Mouse (Mus musculus): ENCODE measurements around the gene Gpr33. TPM values are rescaled to one million over a fixed set of nuclear protein-coding genes. Genes with fewer than 3 reads are reported as not detected.

The Gpr33 gene
- not detected in 2 replicates for polyA plus RNA-seq (2016; fragmentation: Nextera tagmentation; extraction: Ambion mirVana)

DNA sequence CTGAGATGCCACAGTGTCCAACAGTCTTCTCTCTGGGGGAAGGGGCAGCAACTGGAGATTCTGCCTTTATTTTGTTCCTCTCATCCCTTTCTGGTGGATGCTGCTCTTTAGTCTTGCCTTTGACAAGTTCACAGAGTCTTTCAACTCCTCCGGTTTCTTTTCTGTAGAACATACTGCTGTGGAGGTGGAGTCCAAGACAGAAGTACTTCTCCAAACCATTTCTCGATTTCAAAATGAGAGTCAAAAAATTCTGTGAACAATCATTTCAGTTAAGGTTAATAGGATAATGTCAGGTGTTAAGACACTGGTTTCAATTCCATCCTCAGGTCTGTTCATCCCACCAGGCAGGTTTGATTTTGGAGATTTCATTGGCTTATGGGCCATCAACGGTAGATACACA lies at the start of gene Gpr33:
Gpr33 (minus strand) TSS at position 101 of the 400 bp plus-strand sequence.
- 93% methylated on average over 3 of the region's 3 CpGs for WGBS

DNA sequence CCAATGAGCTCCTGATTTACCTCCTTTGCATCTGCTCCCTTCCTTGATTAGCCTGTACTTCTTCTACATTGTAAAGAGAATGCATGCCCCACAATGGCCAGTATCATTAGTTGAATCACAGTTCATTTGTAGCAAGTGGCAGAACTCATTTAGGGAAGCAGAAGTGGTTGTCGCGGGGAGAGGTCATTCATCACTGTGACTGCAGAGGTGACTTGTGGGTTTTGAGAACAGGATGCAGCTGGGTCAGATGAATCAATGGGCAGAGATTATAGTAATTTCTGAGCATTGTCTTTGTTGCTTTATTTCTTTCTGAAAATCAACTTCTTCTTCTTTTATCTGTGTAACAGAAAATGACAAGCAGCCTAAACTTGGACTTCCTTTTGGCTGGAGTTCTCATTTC lies 21.5 kb upstream of the Gpr33 start:
- no peak for DNase-seq (ENCODE audit: low spot score)
- H3K27ac ChIP-seq (replicated peaks) = no peak overlapping the region
- no peaks in the 10 kb centered on the region for H3K36me3 ChIP-seq (replicated peaks)
- H3K4me3 ChIP-seq = no peak overlapping the region
- H3K4me1 ChIP-seq = no peaks in the 10 kb centered on the region
- WGBS = 87% methylated on average over 2 of the region's 2 CpGs
- no peaks in the 10 kb centered on the region for H3K27me3 ChIP-seq (replicated peaks; ENCODE audit: low read depth, poor library complexity, severe bottlenecking)
- no peaks in the 10 kb centered on the region for H3K9me3 ChIP-seq

More for the DNA sequence above, at the start of gene Gpr33:
- no peaks in the 10 kb centered on the region for H3K36me3 ChIP-seq (replicated peaks)
- no peak for DNase-seq (ENCODE audit: low spot score)
- H3K9me3 ChIP-seq = no peaks in the 10 kb centered on the region
- no peak within 1 kb of the TSS for H3K27ac ChIP-seq (replicated peaks)
- H3K27me3 ChIP-seq (replicated peaks; ENCODE audit: low read depth, poor library complexity, severe bottlenecking) = no peaks in the 10 kb centered on the region
- no peaks in the 10 kb centered on the region for H3K4me1 ChIP-seq
- H3K4me3 ChIP-seq = no peak within 1 kb of the TSS

DNA sequence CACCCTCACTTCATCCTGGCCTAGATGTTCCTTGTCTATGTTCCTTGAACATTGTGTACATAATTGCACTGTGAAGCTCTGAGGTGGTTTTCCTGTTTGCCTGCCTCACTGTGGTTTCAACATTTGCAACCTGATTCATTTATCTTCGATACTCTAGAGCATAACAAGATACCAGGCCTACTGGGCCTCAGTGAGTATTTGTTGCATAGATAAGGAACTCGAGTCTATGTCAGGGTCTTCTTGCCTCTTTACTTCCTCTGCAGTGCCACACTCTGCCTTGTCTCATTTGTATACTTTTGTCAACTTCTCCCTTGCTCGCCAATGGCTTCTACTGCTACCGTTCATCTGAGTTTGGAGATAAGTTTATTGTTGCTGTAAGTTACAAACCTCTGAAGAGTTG lies 18.5 kb upstream of the Gpr33 start:
- DNase-seq (ENCODE audit: low spot score) = no peak
- Histone ChIP-seq H3K4me3 (no peak overlapping the region), H3K9me3 (no peaks in the 10 kb centered on the region), H3K4me1 (no peaks in the 10 kb centered on the region), H3K27ac (replicated peaks) (no peak overlapping the region), H3K27me3 (replicated peaks; ENCODE audit: low read depth, poor library complexity, severe bottlenecking) (no peaks in the 10 kb centered on the region), H3K36me3 (replicated peaks) (no peaks in the 10 kb centered on the region)
- 88% methylated on average over 4 of the region's 4 CpGs for WGBS

DNA sequence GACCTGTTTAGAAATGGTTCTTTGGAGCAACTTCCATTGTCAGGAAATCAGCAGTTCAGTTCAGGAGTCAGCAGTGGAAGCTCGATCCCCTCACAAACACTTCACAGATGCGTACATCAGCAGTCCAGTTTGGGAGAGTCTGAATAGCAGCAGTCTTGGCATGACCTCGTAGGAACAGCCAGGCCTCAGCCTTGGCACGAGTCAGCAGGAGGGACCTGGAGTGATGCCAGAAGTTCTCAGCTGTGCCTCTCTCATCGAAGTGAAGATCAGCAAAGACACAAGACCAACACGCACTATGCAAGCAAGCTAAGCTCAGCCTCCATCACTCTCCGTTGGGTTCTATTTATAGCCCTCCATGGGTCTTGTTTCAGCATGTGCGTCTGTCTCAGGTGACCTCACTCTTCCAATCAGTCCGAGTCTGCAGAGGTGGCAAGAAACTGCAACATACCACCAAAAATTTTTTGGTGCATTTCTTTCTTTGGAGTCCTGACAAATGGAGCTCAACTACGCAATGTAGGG lies 15.0 kb upstream of the Gpr33 start:
- Histone ChIP-seq H3K4me3 (no peak overlapping the region), H3K36me3 (replicated peaks) (no peaks in the 10 kb centered on the region), H3K27me3 (replicated peaks; ENCODE audit: low read depth, poor library complexity, severe bottlenecking) (no peaks in the 10 kb centered on the region), H3K27ac (replicated peaks) (no peak overlapping the region), H3K9me3 (no peaks in the 10 kb centered on the region), H3K4me1 (no peaks in the 10 kb centered on the region)
- DNase-seq (ENCODE audit: low spot score) = no peak
- WGBS = 89% methylated on average over 10 of the region's 10 CpGs

DNA sequence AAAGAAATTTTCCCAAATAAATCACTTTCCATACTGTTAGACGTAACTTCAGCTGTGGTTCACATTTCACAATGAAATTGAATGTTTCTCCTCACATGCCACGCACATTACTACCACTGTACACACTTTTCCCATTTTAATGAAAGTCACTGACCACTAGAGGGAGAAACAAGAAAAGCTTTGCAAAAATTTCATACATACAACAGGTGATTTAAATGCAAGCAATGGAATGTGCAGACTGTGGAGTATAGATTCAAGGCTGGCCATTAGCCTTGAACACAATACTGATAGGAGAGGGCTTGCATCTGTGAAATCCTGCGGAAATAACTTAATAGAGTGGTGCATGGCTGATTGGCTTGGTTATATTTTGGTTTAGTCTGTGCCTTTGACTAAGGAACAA lies 10.5 kb upstream of the Gpr33 start:
- Histone ChIP-seq H3K27ac (replicated peaks) (no peak overlapping the region), H3K27me3 (replicated peaks; ENCODE audit: low read depth, poor library complexity, severe bottlenecking) (no peaks in the 10 kb centered on the region), H3K4me1 (no peaks in the 10 kb centered on the region), H3K36me3 (replicated peaks) (no peaks in the 10 kb centered on the region), H3K9me3 (no peaks in the 10 kb centered on the region), H3K4me3 (no peak overlapping the region)
- WGBS = 72% methylated on average over 3 of the region's 3 CpGs
- DNase-seq (ENCODE audit: low spot score) = no peak

DNA sequence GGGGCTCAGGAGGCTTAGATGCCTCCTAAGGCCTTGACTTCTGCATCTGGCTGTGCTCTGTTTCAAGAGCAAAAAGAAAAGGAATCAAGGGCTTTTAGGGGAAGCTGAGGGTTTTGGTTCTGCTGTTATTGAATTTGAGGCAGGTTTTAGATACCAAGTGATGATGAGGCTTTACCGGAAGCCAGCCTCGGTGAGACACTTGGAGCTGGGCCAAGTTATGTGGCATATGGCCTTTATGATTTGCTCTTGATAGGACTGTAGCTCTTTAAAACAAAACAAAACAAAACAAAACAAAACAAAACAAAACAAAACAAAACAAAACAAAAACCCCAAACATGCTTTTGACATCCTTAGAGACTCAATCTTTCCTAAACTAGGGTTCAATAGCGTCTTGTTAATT lies 7.1 kb upstream of the Gpr33 start:
- Histone ChIP-seq H3K36me3 (replicated peaks) (no peaks in the 10 kb centered on the region), H3K9me3 (no peaks in the 10 kb centered on the region), H3K27ac (replicated peaks) (no peak overlapping the region), H3K4me3 (no peak overlapping the region), H3K4me1 (no peaks in the 10 kb centered on the region), H3K27me3 (replicated peaks; ENCODE audit: low read depth, poor library complexity, severe bottlenecking) (no peaks in the 10 kb centered on the region)
- DNase-seq (ENCODE audit: low spot score) = no peak
- WGBS = 95% methylated on average over 3 of the region's 3 CpGs

DNA sequence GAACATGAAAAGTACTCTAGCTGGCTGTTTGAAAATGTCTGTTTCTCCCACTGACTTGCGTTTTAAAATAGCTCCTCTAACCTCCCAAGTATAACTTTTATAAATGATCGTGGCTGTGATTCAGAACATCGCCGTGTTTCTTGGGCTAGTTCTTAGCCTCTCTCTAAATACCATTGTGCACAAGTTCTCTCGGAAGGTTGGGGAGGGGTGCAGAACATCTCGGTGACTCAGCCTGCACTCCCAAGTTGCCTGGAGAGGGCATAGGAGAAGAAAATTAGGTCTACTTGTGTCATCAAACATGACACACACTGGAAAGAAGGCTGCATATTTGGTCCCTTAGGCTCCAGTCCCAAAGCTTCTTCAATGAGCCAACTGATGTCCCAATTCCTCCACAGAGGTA lies 4.4 kb upstream of the Gpr33 start:
- DNase-seq (ENCODE audit: low spot score) = no peak
- no peak overlapping the region for H3K27ac ChIP-seq (replicated peaks)
- no peaks in the 10 kb centered on the region for H3K27me3 ChIP-seq (replicated peaks; ENCODE audit: low read depth, poor library complexity, severe bottlenecking)
- H3K36me3 ChIP-seq (replicated peaks) = no peaks in the 10 kb centered on the region
- H3K9me3 ChIP-seq = no peaks in the 10 kb centered on the region
- H3K4me1 ChIP-seq = no peaks in the 10 kb centered on the region
- WGBS = 89% methylated on average over 6 of the region's 6 CpGs
- no peak overlapping the region for H3K4me3 ChIP-seq

DNA sequence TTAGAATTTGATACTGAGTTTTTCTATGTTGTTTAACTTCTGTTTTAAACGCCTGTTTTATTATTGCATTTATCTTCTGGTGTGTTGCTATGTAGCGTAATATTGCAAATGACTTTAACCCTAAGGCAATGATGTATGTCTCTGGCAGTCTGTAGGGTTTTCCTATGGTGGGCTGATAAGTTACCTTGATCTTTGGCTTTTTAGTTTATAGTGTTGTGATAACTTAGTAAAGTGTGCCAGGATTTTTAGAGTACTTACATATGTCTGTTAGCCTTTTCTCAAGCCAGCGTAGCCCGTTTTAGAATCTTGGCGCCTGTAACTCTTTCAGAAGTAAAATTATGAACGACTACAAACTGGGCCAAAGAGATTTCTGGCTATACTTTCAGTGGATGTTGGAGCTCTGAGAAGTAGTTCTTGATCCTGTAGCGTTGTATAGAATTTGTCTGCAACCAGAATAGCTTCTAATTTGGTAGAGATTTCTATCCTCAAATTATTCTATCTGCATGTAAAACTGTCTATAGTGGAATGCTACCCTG lies 13.3 kb downstream of the Gpr33 start:
- Histone ChIP-seq H3K27me3 (replicated peaks; ENCODE audit: low read depth, poor library complexity, severe bottlenecking) (no peaks in the 10 kb centered on the region), H3K9me3 (no peaks in the 10 kb centered on the region), H3K4me1 (peaks cover 11% of the 10 kb centered on the region), H3K27ac (replicated peaks) (no peak overlapping the region), H3K36me3 (replicated peaks) (no peaks in the 10 kb centered on the region), H3K4me3 (no peak overlapping the region)
- WGBS = 92% methylated on average over 7 of the region's 7 CpGs
- no peak for DNase-seq (ENCODE audit: low spot score)

DNA sequence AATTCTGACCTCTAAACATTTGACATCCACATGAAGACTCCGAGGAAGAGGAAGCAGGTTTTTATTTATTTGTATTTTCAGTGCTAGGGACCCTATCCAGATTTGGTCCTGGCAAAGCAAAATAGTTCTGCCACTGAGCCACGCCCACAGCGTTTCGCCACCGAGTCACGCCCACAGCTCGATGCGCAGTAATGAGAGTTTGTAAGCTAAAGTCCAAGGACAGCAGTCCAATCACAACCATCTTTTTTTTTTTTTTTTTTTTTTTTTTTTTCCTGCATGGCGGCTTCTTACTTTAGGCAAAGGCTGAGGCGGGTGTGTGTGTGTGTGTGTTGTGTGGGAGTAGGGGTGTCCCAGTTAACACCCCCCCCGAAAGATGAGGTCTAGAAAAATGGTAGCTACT lies 13.8 kb downstream of the Gpr33 start:
- no peaks in the 10 kb centered on the region for H3K9me3 ChIP-seq
- H3K36me3 ChIP-seq (replicated peaks) = no peaks in the 10 kb centered on the region
- H3K27ac ChIP-seq (replicated peaks) = no peak overlapping the region
- H3K27me3 ChIP-seq (replicated peaks; ENCODE audit: low read depth, poor library complexity, severe bottlenecking) = no peaks in the 10 kb centered on the region
- DNase-seq (ENCODE audit: low spot score) = no peak
- WGBS = 85% methylated on average over 11 of the region's 11 CpGs
- H3K4me3 ChIP-seq = no peak overlapping the region
- peaks cover 11% of the 10 kb centered on the region for H3K4me1 ChIP-seq

DNA sequence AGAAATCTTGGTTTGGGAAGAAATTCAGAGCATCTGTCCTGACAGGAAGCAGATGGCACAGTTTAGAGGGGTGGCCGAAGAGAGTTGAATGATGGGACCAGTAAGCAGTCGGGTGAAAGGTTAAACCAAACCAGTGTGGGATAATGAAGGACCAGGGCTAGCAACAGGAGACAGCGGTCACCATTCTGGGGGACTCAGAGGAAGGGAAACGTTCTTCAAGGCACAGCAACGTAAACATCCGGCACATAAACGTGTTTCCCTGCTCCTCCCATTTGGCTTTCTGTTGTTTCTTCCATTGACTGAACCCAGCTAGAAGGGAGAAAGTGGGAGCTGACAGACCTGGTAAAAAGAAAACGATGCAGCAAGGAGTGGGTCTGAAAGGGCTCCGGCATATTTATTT lies 14.6 kb downstream of the Gpr33 start:
- Histone ChIP-seq H3K4me3 (no peak overlapping the region), H3K36me3 (replicated peaks) (no peaks in the 10 kb centered on the region), H3K27me3 (replicated peaks; ENCODE audit: low read depth, poor library complexity, severe bottlenecking) (no peaks in the 10 kb centered on the region), H3K4me1 (peaks cover 11% of the 10 kb centered on the region), H3K9me3 (no peaks in the 10 kb centered on the region), H3K27ac (replicated peaks) (no peak overlapping the region)
- DNase-seq (ENCODE audit: low spot score) = peak; percentile 14
- WGBS = 35% methylated on average over 9 of the region's 9 CpGs

DNA sequence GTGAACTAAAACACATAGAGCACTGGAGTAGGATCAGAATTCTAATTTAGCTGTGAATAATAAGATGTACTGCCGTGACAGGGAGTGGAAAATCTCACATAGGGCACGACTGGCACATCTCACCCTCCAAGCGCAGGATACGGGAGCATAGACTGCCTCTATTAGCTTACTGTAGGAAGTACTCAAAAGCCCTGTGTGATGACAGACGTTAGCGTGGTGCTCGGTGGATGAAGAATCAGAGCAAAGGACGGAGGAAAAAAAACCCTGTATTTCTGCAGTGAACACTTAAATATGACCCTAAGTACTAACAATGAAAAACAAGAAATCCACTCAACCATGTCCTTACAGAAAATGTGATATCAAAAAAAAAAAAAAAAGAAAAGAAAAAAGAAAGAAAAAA lies 15.7 kb downstream of the Gpr33 start:
- DNase-seq (ENCODE audit: low spot score) = no peak

DNA sequence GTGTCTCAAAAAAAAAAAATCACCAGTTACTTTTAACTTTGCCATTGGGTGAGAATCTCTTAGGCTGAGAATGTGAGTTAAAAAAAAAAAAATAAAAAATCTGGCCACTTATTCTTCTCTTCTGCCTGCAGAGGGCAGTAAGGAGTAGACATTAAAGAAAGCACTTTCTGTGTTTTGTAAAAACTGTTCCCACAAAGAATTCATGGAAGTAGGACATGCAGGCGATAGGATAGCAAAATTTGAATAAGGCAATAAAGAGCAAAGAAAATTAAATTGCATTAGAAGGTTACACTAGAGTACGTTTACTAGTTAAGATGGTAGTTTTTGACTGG lies 17.3 kb downstream of the Gpr33 start:
- DNase-seq (ENCODE audit: low spot score) = no peak
- Histone ChIP-seq H3K36me3 (replicated peaks) (no peaks in the 10 kb centered on the region), H3K4me3 (no peak overlapping the region), H3K27ac (replicated peaks) (no peak overlapping the region), H3K4me1 (peaks cover 18% of the 10 kb centered on the region), H3K9me3 (no peaks in the 10 kb centered on the region), H3K27me3 (replicated peaks; ENCODE audit: low read depth, poor library complexity, severe bottlenecking) (no peaks in the 10 kb centered on the region)
- 62% methylated on average over 2 of the region's 2 CpGs for WGBS

More for the DNA sequence above, 15.7 kb downstream of the Gpr33 start:
- no peaks in the 10 kb centered on the region for H3K36me3 ChIP-seq (replicated peaks)
- 88% methylated on average over 8 of the region's 8 CpGs for WGBS
- H3K27ac ChIP-seq (replicated peaks) = no peak overlapping the region
- H3K4me3 ChIP-seq = no peak overlapping the region
- H3K27me3 ChIP-seq (replicated peaks; ENCODE audit: low read depth, poor library complexity, severe bottlenecking) = no peaks in the 10 kb centered on the region
- H3K9me3 ChIP-seq = no peaks in the 10 kb centered on the region
- peaks cover 11% of the 10 kb centered on the region for H3K4me1 ChIP-seq

DNA sequence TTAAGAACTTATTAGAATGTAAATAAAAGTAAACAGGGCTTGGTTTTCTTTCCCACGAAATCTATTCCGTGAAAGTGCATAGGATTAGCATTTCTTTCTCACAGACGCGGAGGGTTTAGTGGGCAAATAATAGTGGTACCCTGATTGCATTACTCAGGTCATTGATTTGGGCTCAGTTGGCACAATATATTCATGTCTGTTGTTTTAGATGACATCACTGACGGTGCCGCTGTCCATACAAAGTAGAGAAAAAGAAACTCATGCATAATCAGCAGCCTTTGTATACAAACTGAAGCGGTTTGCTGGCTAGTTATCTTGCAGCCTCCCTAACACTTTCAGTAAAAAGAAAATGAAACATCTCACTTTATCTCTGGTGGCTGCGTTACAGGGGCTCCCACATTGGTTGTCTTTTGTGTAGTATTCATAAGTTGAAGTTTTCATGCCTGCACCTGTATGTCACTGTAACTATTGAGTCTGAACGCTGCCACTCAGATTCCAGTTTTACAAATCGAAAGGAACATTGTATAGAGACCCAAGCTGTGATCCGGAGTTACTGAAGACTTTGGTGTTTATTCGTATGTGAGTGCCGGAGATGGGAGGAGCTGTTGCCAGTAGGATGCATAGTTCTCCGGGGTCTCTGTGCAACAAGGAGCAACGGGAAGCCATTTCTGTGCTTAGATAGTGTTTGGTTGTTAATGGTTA lies 17.8 kb downstream of the Gpr33 start:
- WGBS = 68% methylated on average over 15 of the region's 15 CpGs
- H3K9me3 ChIP-seq = no peaks in the 10 kb centered on the region
- no peaks in the 10 kb centered on the region for H3K36me3 ChIP-seq (replicated peaks)
- peaks cover 24% of the 10 kb centered on the region for H3K4me1 ChIP-seq
- H3K27me3 ChIP-seq (replicated peaks; ENCODE audit: low read depth, poor library complexity, severe bottlenecking) = no peaks in the 10 kb centered on the region
- no peak for DNase-seq (ENCODE audit: low spot score)
- no peak overlapping the region for H3K4me3 ChIP-seq
- no peak overlapping the region for H3K27ac ChIP-seq (replicated peaks)
